Mouse (Mus musculus) lung, adult 2 months (tissue): ENCODE results near the gene Zap70.

ENCODE experiments used
- CTCF ChIP-seq: fragments of 200-500 bp; IDR thresholded peaks from 2 replicates; pipeline ENCODE4 v1.5.1; 2011; ENCODE audit warnings: mild to moderate bottlenecking, low read length, control low read depth; ENCODE audit not compliant: insufficient read depth
- POLR2A ChIP-seq: fragments of 200-500 bp; IDR thresholded peaks from 2 replicates; pipeline ENCODE4 v1.6.1; 2011; ENCODE audit warnings: low read depth, mild to moderate bottlenecking, control low read depth, low read length, borderline replicate concordance; ENCODE audit errors: extremely low read depth

DNA sequence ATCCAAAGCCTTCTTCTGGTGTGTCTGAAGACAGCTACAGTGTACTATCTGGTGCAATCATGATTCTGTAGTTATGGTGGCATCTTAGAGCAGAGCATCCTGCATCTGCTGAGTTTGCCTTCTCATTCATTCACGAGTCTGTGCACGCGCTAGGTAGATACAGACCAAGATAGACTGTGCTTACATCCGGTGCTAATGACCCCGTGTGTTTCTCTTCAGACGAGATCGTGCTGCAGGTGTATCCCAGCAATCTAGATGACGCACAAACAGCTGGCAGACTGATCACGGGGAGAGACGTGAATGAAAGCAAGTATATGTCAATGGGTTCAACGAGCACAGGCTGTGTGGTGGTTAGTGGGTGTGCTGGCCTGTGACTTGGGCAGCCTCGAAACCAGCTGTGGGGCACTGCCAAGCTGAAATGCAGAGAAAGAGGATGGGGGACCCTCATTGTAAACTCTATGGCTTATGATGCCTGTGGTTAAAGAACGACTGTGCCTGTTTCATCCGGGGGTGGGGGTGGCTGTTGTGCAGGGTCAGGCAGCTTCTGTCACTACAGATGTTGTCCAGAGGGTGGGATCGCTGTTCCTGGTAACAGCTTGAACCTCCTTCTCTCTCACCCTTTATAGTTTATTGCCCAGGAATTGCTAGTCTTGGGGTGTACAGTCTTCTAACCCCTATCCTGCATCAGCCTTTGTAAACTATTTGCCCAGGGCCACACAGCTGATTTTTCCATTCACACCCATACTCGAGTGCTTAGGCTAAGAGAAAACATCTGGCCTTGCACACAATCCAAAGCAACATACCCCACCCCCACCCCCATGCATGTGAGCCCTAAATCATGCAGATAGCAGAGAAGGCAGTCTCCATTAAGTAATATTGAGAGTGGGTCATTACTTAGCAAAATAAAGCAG is 38.2 kb upstream of the Zap70 start:
- TF ChIP-seq POLR2A: no peak
- TF ChIP-seq CTCF: no peak
